Mouse (Mus musculus) megakaryocyte, embryonic 14.5 days (primary cell): ENCODE measurements at regions not wholly inside any gene's neighbourhood (a gene's known extent, or its start where the extent isn't known, plus 50 kb on each side); places are given as distances from the start of the nearest gene placed in this dataset.

Source experiments
- H3K27me3 ChIP-seq: replicated peaks from 2 replicates; pipeline ENCODE3; 2012; ENCODE audit warnings: inconsistent platforms
- H3K36me3 ChIP-seq: replicated peaks from 2 replicates; pipeline ENCODE3; 2012; ENCODE audit warnings: low read length, inconsistent platforms, mixed read lengths
- H3K4me1 ChIP-seq: 2 replicates; pipeline ENCODE4 v1.6.1; 2012; ENCODE audit warnings: inconsistent platforms
- H3K4me3 ChIP-seq: replicated peaks from 2 replicates; pipeline ENCODE3; 2012; ENCODE audit warnings: moderate library complexity, mild to moderate bottlenecking, inconsistent platforms
- H3K9me3 ChIP-seq: 2 replicates; pipeline ENCODE4 v1.6.1; 2012; ENCODE audit warnings: inconsistent platforms
- FLI1 ChIP-seq: IDR thresholded peaks from 2 replicates; pipeline ENCODE4 v1.6.1; 2012; ENCODE audit warnings: low read length, inconsistent platforms, mixed read lengths
- GATA1 ChIP-seq: IDR thresholded peaks from 3 replicates; pipeline ENCODE4 v1.6.1; 2012; ENCODE audit warnings: mixed read lengths, low read length, inconsistent platforms, borderline replicate concordance

- Histone ChIP-seq H3K27me3 (peaks cover 45% of the 10 kb centered on the region), H3K36me3 (no peaks in the 10 kb centered on the region), H3K9me3 (peaks cover 6% of the 10 kb centered on the region), H3K4me3 (no peak overlapping the region), H3K4me1 (peaks cover under 1% of the 10 kb centered on the region; the same call in 1 of the 2 replicates)
- TF ChIP-seq GATA1 (no peak), FLI1 (no peak)
Measured at GRCm38 (mm10) chr9:63856065-63856736, 98.4 kb upstream of the Smad3 start.

GRCm38 (mm10) chr9:63851809-63852208 lies 94.0 kb upstream of the Smad3 start:
- Histone ChIP-seq H3K4me1 (peaks cover 7% of the 10 kb centered on the region; the same call in 1 of the 2 replicates), H3K4me3 (no peak overlapping the region), H3K27me3 (peaks cover 50% of the 10 kb centered on the region), H3K9me3 (peaks cover 12% of the 10 kb centered on the region), H3K36me3 (no peaks in the 10 kb centered on the region)
- TF ChIP-seq GATA1 = no peak
- no peak for TF ChIP-seq FLI1

GRCm38 (mm10) chr9:63850316-63850693 lies 92.5 kb upstream of the Smad3 start:
- no peak overlapping the region for H3K4me3 ChIP-seq
- H3K9me3 ChIP-seq = peaks cover 12% of the 10 kb centered on the region
- no peaks in the 10 kb centered on the region for H3K36me3 ChIP-seq
- no peak for TF ChIP-seq FLI1
- TF ChIP-seq GATA1 = no peak
- H3K4me1 ChIP-seq = peaks cover 7% of the 10 kb centered on the region; the same call in 1 of the 2 replicates
- H3K27me3 ChIP-seq = peaks cover 58% of the 10 kb centered on the region

GRCm38 (mm10) chr9:63849564-63850315 lies 91.9 kb upstream of the Smad3 start:
- Histone ChIP-seq H3K36me3 (no peaks in the 10 kb centered on the region), H3K27me3 (peaks cover 59% of the 10 kb centered on the region), H3K4me1 (peaks cover 7% of the 10 kb centered on the region; the same call in 1 of the 2 replicates), H3K4me3 (no peak overlapping the region), H3K9me3 (peaks cover 12% of the 10 kb centered on the region)
- TF ChIP-seq GATA1 (no peak), FLI1 (no peak)

GRCm38 (mm10) chr9:63843883-63844485 lies 86.2 kb upstream of the Smad3 start:
- Histone ChIP-seq H3K9me3 (peaks cover 9% of the 10 kb centered on the region), H3K4me1 (peaks cover 4% of the 10 kb centered on the region; the same call in 1 of the 2 replicates), H3K4me3 (no peak overlapping the region), H3K27me3 (peaks cover 66% of the 10 kb centered on the region), H3K36me3 (no peaks in the 10 kb centered on the region)
- no peak for TF ChIP-seq GATA1
- no peak for TF ChIP-seq FLI1

GRCm38 (mm10) chr9:63843431-63843830 lies 85.6 kb upstream of the Smad3 start:
- TF ChIP-seq GATA1 (no peak), FLI1 (no peak)
- peaks cover 68% of the 10 kb centered on the region for H3K27me3 ChIP-seq
- H3K4me1 ChIP-seq = peaks cover 4% of the 10 kb centered on the region; the same call in 1 of the 2 replicates
- H3K36me3 ChIP-seq = no peaks in the 10 kb centered on the region
- peaks cover 7% of the 10 kb centered on the region; the same call in 1 of the 2 replicates for H3K9me3 ChIP-seq
- H3K4me3 ChIP-seq = no peak overlapping the region

- H3K36me3 ChIP-seq = no peaks in the 10 kb centered on the region
- TF ChIP-seq FLI1 = no peak
- TF ChIP-seq GATA1 = no peak
- H3K4me1 ChIP-seq = peaks cover 7% of the 10 kb centered on the region; the same call in 1 of the 2 replicates
- no peak overlapping the region for H3K4me3 ChIP-seq
- H3K9me3 ChIP-seq = peaks cover 7% of the 10 kb centered on the region; the same call in 1 of the 2 replicates
- peaks cover 83% of the 10 kb centered on the region for H3K27me3 ChIP-seq
Measured at GRCm38 (mm10) chr9:63841102-63841501, 83.3 kb upstream of the Smad3 start.

GRCm38 (mm10) chr9:63838996-63839772 lies 81.4 kb upstream of the Smad3 start:
- Histone ChIP-seq H3K9me3 (peaks cover 7% of the 10 kb centered on the region; the same call in 1 of the 2 replicates), H3K27me3 (peaks cover 84% of the 10 kb centered on the region), H3K36me3 (no peaks in the 10 kb centered on the region), H3K4me1 (peaks cover 11% of the 10 kb centered on the region; the same call in 1 of the 2 replicates), H3K4me3 (no peak overlapping the region)
- TF ChIP-seq GATA1 (no peak), FLI1 (no peak)

- Histone ChIP-seq H3K4me3 (no peak overlapping the region), H3K27me3 (peaks cover 82% of the 10 kb centered on the region), H3K4me1 (peaks cover 8% of the 10 kb centered on the region; the same call in 1 of the 2 replicates), H3K36me3 (no peaks in the 10 kb centered on the region), H3K9me3 (peaks cover 4% of the 10 kb centered on the region; the same call in 1 of the 2 replicates)
- TF ChIP-seq FLI1 (no peak), GATA1 (no peak)
Measured at GRCm38 (mm10) chr9:63837552-63837951, 79.8 kb upstream of the Smad3 start.
